Mouse (Mus musculus) neural tube, postnatal 0 days (tissue): ENCODE results near the gene Tulp3. TPM values are rescaled to one million over a fixed set of nuclear protein-coding genes. Genes with fewer than 3 reads are reported as not detected.

Experiments used
- polyA plus RNA-seq: library from polyadenylated mRNA; unstranded; fragments of >200 nt; fragmentation: Nextera tagmentation; extraction: Ambion mirVana; gene quantifications from 2 replicates; pipeline ENCODE4 v1.2.1, GENCODE M21; 2015

Tulp3 gene
- 17.0 and 20.1 TPM in 2 replicates for polyA plus RNA-seq

GRCm38 (mm10) chr6:128355726-128356416 lies at the start of gene Tulp3:
Gene Tulp3, minus strand, starts transcription at chr6:128355851.

DNA sequence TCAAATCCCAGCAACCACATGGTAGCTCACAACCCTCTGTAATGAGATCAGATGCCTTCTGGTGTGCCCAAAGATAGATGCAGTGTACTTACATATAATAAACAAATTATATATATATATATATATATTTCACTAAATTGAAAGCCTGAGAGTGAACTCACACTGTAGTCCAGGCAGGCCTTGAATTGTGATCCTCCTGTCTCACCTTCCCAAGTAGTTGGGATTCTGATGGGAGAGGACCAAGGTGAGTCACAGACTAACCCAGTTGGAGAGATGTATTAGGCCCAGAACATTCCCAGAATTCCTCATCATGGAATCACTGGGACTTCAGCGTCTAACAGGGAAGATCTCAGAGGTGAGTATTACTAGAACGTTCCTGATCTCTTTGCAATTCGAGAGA lies 43.3 kb upstream of the Tulp3 start, which contains the start of gene Nrip2:
Gene Nrip2 (plus strand): TSS at position 301 of the 400 bp plus-strand sequence.

GRCm38 (mm10) chr6:128375192-128375591 lies 19.5 kb upstream of the Tulp3 start, which contains the start of the genes Tex52 and Gm44596:
Gene Tex52, plus strand, starts transcription at chr6:128375456.
Gene Gm44596, plus strand, starts transcription at chr6:128375503.

DNA sequence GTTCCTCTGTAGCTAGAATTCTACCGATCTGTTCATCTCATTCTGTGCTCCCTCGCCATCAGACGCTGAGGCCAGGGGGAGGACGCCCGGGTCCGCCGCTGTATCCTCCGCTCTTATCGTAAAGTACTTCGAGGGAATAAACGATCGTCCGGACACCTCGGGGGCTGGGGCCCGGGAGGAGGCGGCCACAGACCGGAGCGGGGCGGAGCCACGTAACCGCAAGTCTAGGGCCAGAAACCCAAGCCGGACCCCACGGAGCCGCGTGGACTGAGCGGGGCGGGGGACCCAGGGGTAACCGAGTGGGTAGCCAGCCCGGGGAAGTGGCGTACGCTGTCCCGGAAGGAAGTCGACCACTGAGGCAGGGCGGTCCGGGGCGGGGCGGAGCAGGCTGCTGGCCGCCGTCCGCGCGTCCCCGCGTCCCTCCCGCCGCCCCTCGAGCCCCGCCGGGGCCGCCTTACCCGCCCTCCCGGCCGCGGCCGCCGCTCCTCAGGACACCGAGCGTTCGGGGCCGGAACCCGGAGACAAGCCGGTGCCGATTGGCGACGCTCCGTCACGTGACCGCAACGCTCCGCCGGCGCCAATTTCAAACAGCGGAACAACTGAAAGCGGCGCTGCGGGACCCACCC lies 6.8 kb upstream of the Tulp3 start, which contains the start of the genes Rhno1 and Foxm1:
Gene Rhno1 (minus strand): TSS at position 531 of the 626 bp plus-strand sequence.
Gene Foxm1 (plus strand): TSS at position 587 of the 626 bp plus-strand sequence.

DNA sequence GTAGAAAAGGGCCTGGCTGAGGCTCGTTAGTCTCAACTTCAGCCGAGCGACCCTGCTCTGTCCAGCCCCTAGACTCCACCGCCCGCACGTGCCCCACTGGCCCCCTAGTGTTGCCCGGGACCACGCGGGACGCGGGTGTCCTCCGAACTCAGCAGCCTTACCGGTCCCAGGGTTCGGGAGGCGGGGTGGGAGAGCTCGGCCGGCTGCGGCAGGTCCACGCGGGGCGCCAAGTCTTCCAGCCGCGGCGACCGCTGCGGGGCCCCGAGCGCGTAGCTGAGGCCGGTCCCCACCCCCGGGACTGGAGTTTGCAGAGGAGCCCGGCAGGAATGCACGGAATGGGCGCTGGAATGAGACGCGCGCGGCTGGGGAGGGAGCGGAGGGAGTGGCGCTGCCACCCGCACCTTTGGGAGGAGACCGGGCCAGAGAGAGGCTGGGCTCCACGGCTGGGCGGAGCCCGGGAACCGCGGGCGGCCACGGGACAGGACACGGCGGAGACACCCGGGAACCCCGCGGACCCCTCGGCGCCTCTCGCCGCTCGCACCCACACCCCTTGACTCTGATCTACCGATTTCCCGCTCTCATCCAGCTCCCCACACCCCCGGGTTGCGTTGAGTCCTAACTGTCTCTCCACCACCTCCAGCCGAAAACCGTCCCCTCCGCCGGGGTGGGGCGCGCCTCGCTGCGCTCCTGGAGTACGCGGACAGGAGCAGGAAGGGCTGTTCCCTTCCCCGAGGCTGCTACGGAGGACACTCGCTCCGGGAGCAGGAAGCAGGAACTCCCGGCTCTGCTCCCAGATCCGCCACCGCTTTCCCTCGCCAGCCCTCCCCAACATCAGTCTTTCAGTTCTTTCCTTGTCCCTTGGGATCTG lies 55.3 kb downstream of the Tulp3 start, which contains the start of gene Tead4:
Gene Tead4 (minus strand): TSS at position 690 of the 868 bp plus-strand sequence.

Other genes starting within 250 kb of the Tulp3 start
- 65.7 and 70.7 TPM in 2 replicates for gene Tspan9, start 212.3 kb downstream of the Tulp3 start, polyA plus RNA-seq
- gene Tead4, start 55.0 kb downstream of the Tulp3 start, polyA plus RNA-seq: 0.64 and 0.74 TPM in 2 replicates
- 48.6 and 51.2 TPM in 2 replicates for gene Rhno1, start 7.1 kb upstream of the Tulp3 start, polyA plus RNA-seq
- 3.3 and 3.7 TPM in 2 replicates for gene Foxm1, start 7.1 kb upstream of the Tulp3 start, polyA plus RNA-seq
- gene Tex52, start 19.6 kb upstream of the Tulp3 start, polyA plus RNA-seq: 0.47 and 0.85 TPM in 2 replicates
- not detected in 2 replicates for gene Gm44596, start 19.7 kb upstream of the Tulp3 start, polyA plus RNA-seq
- 12.0 and 16.8 TPM in 2 replicates for gene Nrip2, start 43.4 kb upstream of the Tulp3 start, polyA plus RNA-seq
- 30.7 and 35.2 TPM in 2 replicates for gene Itfg2, start 69.1 kb upstream of the Tulp3 start, polyA plus RNA-seq
- gene Fkbp4, start 82.8 kb upstream of the Tulp3 start, polyA plus RNA-seq: 209 and 224 TPM in 2 replicates
- gene Pzp, start 170.9 kb upstream of the Tulp3 start, polyA plus RNA-seq: 0.30 and 0.57 TPM in 2 replicates
- 13.2 and 17.3 TPM in 2 replicates for gene A2ml1, start 225.8 kb upstream of the Tulp3 start, polyA plus RNA-seq